In the genomic region with DNA sequence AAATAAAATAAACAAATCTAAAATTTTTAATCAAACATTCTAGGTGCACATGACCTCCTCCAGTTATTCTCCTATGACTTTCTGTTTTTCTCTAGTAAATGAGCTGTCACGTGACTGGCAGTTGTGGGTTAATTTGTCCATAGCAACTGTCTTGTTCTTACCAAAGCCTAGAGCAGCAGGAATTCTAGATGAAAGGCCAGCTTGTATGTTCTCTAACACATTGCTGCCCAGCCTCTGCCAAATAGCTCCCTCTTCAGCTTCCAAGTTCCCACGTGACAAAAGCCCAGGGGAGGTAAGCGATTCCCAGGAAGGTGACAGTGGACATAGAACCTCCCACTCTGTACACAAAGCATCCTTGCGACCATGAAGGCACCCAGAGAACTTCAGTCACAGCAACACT, we compare ENCODE assay signal across 28 mouse cellular contexts. TPM values are rescaled to one million over a fixed set of nuclear protein-coding genes. Genes with fewer than 3 reads are reported as not detected.
DNase-seq lines count a peak whose midpoint lies in the region; ATAC-seq and TF ChIP-seq lines count a peak whose summit lies in the region.
"Had no signal": no experiment of that assay in that cellular context is flagged by ENCODE, and none has a peak within 500 bp of the region (broad histone marks: within the 10 kb centered on the region; RNA-seq: fewer than 3 reads in every experiment).

No protein-coding gene starts in this region.

- no peak for TF ChIP-seq POLR2A in brain, embryonic 14.5 days (IDR thresholded peaks at IDR 0.05; ENCODE audit: borderline replicate concordance, extremely low read depth, insufficient read depth, insufficient read length, poor library complexity, severe bottlenecking)

- H3K4me1 ChIP-seq in hindbrain, postnatal 0 days (ENCODE audit: insufficient read depth, low read length), result no peaks in the 10 kb centered on the region
- peaks cover 11% of the 10 kb centered on the region for H3K4me1 ChIP-seq in hindbrain, embryonic 12.5 days
- H3K4me1 ChIP-seq: hindbrain, embryonic 15.5 days had no signal

- no peak overlapping the region for H3K4me2 ChIP-seq in hindbrain, postnatal 0 days (ENCODE audit: low read depth, low read length)
- no peak overlapping the region for H3K4me2 ChIP-seq in hindbrain, embryonic 12.5 days (replicated peaks)
- H3K4me2 ChIP-seq: forebrain, embryonic 12.5 days; hindbrain, embryonic 15.5 days; kidney, embryonic 15.5 days; limb, embryonic 15.5 days had no signal

- peak; percentile 55; the same call in 1 of the 2 replicates for ATAC-seq in hindbrain, postnatal 0 days
- no peak for ATAC-seq in hindbrain, embryonic 12.5 days (ENCODE audit: low FRiP score)
- no peak for ATAC-seq in activated CD4-positive, CD25-positive, alpha-beta regulatory T cell, adult 4 months
- ATAC-seq: intestine, embryonic 16.5 days; liver, postnatal 0 days had no signal

- H3K27ac ChIP-seq in hindbrain, postnatal 0 days, result no peak overlapping the region
- no peak overlapping the region for H3K27ac ChIP-seq in hindbrain, embryonic 12.5 days
- H3K27ac ChIP-seq: forebrain, embryonic 12.5 days; heart, embryonic 10.5 days; hindbrain, embryonic 15.5 days; kidney, embryonic 15.5 days; limb, embryonic 15.5 days had no signal

- H3K9me3 ChIP-seq in hindbrain, postnatal 0 days (ENCODE audit: low read length), result no peaks in the 10 kb centered on the region
- H3K9me3 ChIP-seq in hindbrain, embryonic 12.5 days (replicated peaks), result no peaks in the 10 kb centered on the region
- H3K9me3 ChIP-seq: forebrain, embryonic 12.5 days; heart, embryonic 10.5 days; hindbrain, embryonic 15.5 days; kidney, embryonic 15.5 days; limb, embryonic 15.5 days; megakaryocyte, embryonic 14.5 days had no signal

- WGBS in hindbrain, postnatal 0 days, result 20% methylated on average over 4 of the region's 4 CpGs
- WGBS in hindbrain, embryonic 12.5 days, result 60% methylated on average over 4 of the region's 4 CpGs

- H3K4me3 ChIP-seq in hindbrain, postnatal 0 days (ENCODE audit: low read length), result no peak overlapping the region
- no peak overlapping the region for H3K4me3 ChIP-seq in hindbrain, embryonic 12.5 days
- H3K4me3 ChIP-seq: forebrain, embryonic 12.5 days; heart, embryonic 10.5 days; hindbrain, embryonic 15.5 days; kidney, embryonic 15.5 days; limb, embryonic 15.5 days; megakaryocyte, embryonic 14.5 days had no signal

- no peaks in the 10 kb centered on the region for H3K36me3 ChIP-seq in hindbrain, postnatal 0 days (ENCODE audit: insufficient read depth, low read length)
- no peaks in the 10 kb centered on the region for H3K36me3 ChIP-seq in hindbrain, embryonic 12.5 days
- H3K36me3 ChIP-seq: forebrain, embryonic 12.5 days; heart, embryonic 10.5 days; hindbrain, embryonic 15.5 days; kidney, embryonic 15.5 days; limb, embryonic 15.5 days had no signal

- H3K9ac ChIP-seq in hindbrain, postnatal 0 days (replicated peaks; ENCODE audit: low read length), result no peak overlapping the region
- H3K9ac ChIP-seq in hindbrain, embryonic 12.5 days, result no peak overlapping the region
- H3K9ac ChIP-seq: forebrain, embryonic 12.5 days; hindbrain, embryonic 15.5 days; kidney, embryonic 15.5 days; limb, embryonic 15.5 days; liver, postnatal 0 days had no signal

- H3K27me3 ChIP-seq in hindbrain, postnatal 0 days (ENCODE audit: insufficient read depth, low read length), result no peaks in the 10 kb centered on the region
- H3K27me3 ChIP-seq in hindbrain, embryonic 12.5 days, result no peaks in the 10 kb centered on the region; the same call in 1 of the 2 replicates
- H3K27me3 ChIP-seq: CH12.LX; forebrain, embryonic 12.5 days; hindbrain, embryonic 15.5 days; kidney, embryonic 15.5 days; limb, embryonic 15.5 days had no signal

- 0 out of 2 replicates have a peak, but pooled peaks have one; percentile 0 for TF ChIP-seq CTCF in hindbrain, postnatal 0 days (IDR thresholded peaks at IDR 0.05; ENCODE audit: low read depth)
- TF ChIP-seq CTCF in brain, embryonic 14.5 days (IDR thresholded peaks at IDR 0.05; ENCODE audit: borderline replicate concordance, extremely low read depth, insufficient read depth, insufficient read length), result no peak

- DNase-seq in cerebellum, postnatal 10 days, result peak; percentile 44 to 51
- no peak for DNase-seq in cerebellum, adult 11-12 months
- peak; percentile 63 for DNase-seq in hindbrain, postnatal 0 days (ENCODE audit: low spot score)
- DNase-seq in lung, postnatal 10 days, result peak; percentile 55
- no peak for DNase-seq in lung, adult 18-20 months
- peak; percentile 66 for DNase-seq in brain, embryonic 14.5 days (ENCODE audit: low read depth)
- DNase-seq: adrenal gland, postnatal 25 days; cerebellum, adult 2 months; gastrocnemius, postnatal 25 days; kidney, postnatal 4 days; liver, postnatal 0 days; retina, postnatal 1 day; right cerebral cortex, postnatal 4 days; thymus, postnatal 25 days had no signal

RNA-seq across cellular contexts. Expression of a gene that starts 13.6 kb away (rescaled TPM):
- 0.65 and 1.3 TPM in 2 replicates for total RNA-seq in hindbrain, postnatal 0 days (2014; rRNA removed)
- polyA plus RNA-seq in hindbrain, postnatal 0 days (2015; fragmentation: Nextera tagmentation; extraction: Ambion mirVana), result 0.28 and 0.76 TPM in 2 replicates
- polyA plus RNA-seq in hindbrain, embryonic 12.5 days (2016; fragmentation: Nextera tagmentation; extraction: Ambion mirVana), result 0.30 TPM in 1 of 2 replicates, not detected in the other
- polyA plus RNA-seq in brain, embryonic 14.5 days (2012; rRNA removed), result 0.08 and 0.10 TPM in 2 replicates
- polyA plus RNA-seq in activated CD4-positive, CD25-positive, alpha-beta regulatory T cell, adult 4 months (2017; shearing (Covaris generic)), result 1 to 10 TPM; 1.3 to 3.2 TPM
- total RNA-seq: gastrocnemius, postnatal 25 days; heart, postnatal 14 days; layer of hippocampus, postnatal 14 days; left cerebral cortex, postnatal 25 days had no signal
- polyA plus RNA-seq: forebrain, embryonic 12.5 days; neural tube, embryonic 11.5 days had no signal

Comparison
In these comparisons a context has a peak if more than half of its experiments do, and no peak if none do; other contexts are left out.
1. DNase-seq: peak in cerebellum, postnatal 10 days (2 of 2), hindbrain, postnatal 0 days (single experiment), lung, postnatal 10 days (single experiment) and brain, embryonic 14.5 days (single experiment); none in cerebellum, adult 11-12 months (single experiment) and lung, adult 18-20 months (0 of 2).